Mouse (Mus musculus): ENCODE data around the gene Cenps.
"Not testable (repeated sequence)": the region's sequence is repeated elsewhere in the genome, so short reads cannot be mapped to it uniquely, and the experiment has no call there.

Gene Cenps

GRCm38 (mm10) chr4:149155711-149156110 is 18.3 kb upstream of the Cenps start:
- no peak for DNase-seq

- DNase-seq: no peak
These were observed 17.4 kb upstream of the Cenps start for GRCm38 (mm10) chr4:149154859-149155258.

- no peak for DNase-seq
These were observed 13.3 kb upstream of the Cenps start for GRCm38 (mm10) chr4:149150721-149151120.

GRCm38 (mm10) chr4:149150256-149150655 is 12.8 kb upstream of the Cenps start:
- DNase-seq: no peak

- peak; percentile 65 for DNase-seq
These were observed 12.2 kb upstream of the Cenps start for GRCm38 (mm10) chr4:149149611-149150010.

GRCm38 (mm10) chr4:149149196-149149595 is 11.8 kb upstream of the Cenps start:
- no peak for DNase-seq

- no peak for DNase-seq
These were observed 10.7 kb upstream of the Cenps start for GRCm38 (mm10) chr4:149148084-149148483.

GRCm38 (mm10) chr4:149147528-149147927 is 10.1 kb upstream of the Cenps start:
- no peak for DNase-seq

GRCm38 (mm10) chr4:149145151-149145550 is 7.7 kb upstream of the Cenps start:
- no peak for DNase-seq

- DNase-seq: peak; percentile 88
These were observed 7.0 kb upstream of the Cenps start for GRCm38 (mm10) chr4:149144459-149144858.

- no peak for DNase-seq
These were observed 6.2 kb upstream of the Cenps start for GRCm38 (mm10) chr4:149143594-149143993.

- DNase-seq: no peak
These were observed 1.1 kb upstream of the Cenps start for GRCm38 (mm10) chr4:149138515-149138914.

- DNase-seq: peak; percentile 38
These were observed 1.1 kb downstream of the Cenps start for GRCm38 (mm10) chr4:149136116-149136850.

- no peak for DNase-seq
These were observed 4.0 kb downstream of the Cenps start for GRCm38 (mm10) chr4:149133395-149133794.

- DNase-seq: no peak
These were observed 5.5 kb downstream of the Cenps start for GRCm38 (mm10) chr4:149131789-149132565.

GRCm38 (mm10) chr4:149131021-149131752 is 6.2 kb downstream of the Cenps start:
- no peak for DNase-seq

- DNase-seq: no peak
These were observed 9.0 kb downstream of the Cenps start for GRCm38 (mm10) chr4:149128467-149128866.

GRCm38 (mm10) chr4:149126663-149127062 is 10.8 kb downstream of the Cenps start, which contains the start of gene Cort:
Gene Cort, minus strand, starts transcription at chr4:149126763.
- no peak for DNase-seq

- peak; percentile 37 for DNase-seq
These were observed 11.3 kb downstream of the Cenps start for GRCm38 (mm10) chr4:149126115-149126509.

GRCm38 (mm10) chr4:149125341-149126114 is 11.9 kb downstream of the Cenps start:
- no peak for DNase-seq

GRCm38 (mm10) chr4:149123432-149123831 is 14.0 kb downstream of the Cenps start:
- DNase-seq: no peak

- not testable (repeated sequence) for DNase-seq
These were observed 17.4 kb downstream of the Cenps start for GRCm38 (mm10) chr4:149119978-149120562.
